Mouse (Mus musculus): ENCODE measurements around the gene Eps8.
"Not testable (repeated sequence)": the region's sequence is repeated elsewhere in the genome, so short reads cannot be mapped to it uniquely, and the experiment has no call there.

Eps8 gene

GRCm38 (mm10) chr6:137473433-137473832, 181.2 kb downstream of the Eps8 start:
- DNase-seq (ENCODE audit: low spot score in 2 of 2), result no peak

GRCm38 (mm10) chr6:137472129-137472528, 182.5 kb downstream of the Eps8 start:
- DNase-seq (ENCODE audit: low spot score in 2 of 2), result no peak

GRCm38 (mm10) chr6:137470901-137471598, 183.6 kb downstream of the Eps8 start:
- peak; percentile 43 to 79 for DNase-seq (ENCODE audit: low spot score in 2 of 2)

GRCm38 (mm10) chr6:137469541-137469940, 185.1 kb downstream of the Eps8 start:
- no peak for DNase-seq (ENCODE audit: low spot score in 2 of 2)

DNA sequence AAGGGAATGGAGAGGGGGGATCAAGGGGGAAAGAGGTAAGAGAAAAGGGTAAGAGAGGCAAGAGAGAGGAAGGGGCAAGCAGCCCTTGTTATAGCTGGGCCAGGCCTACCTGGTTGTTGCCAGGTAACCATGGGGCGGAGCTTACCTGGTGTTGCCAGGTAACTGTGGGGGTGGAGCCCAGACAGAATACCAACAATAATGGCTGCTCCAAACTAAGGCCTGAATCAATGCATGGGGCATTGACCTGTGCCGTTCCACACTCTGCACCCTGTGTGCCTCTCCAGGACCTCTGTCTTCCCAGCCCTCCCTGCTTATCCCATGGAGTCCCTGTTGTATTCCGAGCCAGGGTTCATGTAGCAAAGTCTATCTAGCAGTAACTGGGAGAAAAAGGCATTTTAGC, 187.0 kb downstream of the Eps8 start:
- DNase-seq (ENCODE audit: low spot score in 2 of 2), result no peak

- no peak for DNase-seq (ENCODE audit: low spot score in 2 of 2)
These were observed 188.4 kb downstream of the Eps8 start for GRCm38 (mm10) chr6:137466256-137466655.

- peak; percentile 7 to 73 for DNase-seq (ENCODE audit: low spot score in 2 of 2)
These were observed 189.4 kb downstream of the Eps8 start for GRCm38 (mm10) chr6:137465253-137465652.

GRCm38 (mm10) chr6:137463771-137464170, 190.9 kb downstream of the Eps8 start:
- no peak for DNase-seq (ENCODE audit: low spot score in 2 of 2)

GRCm38 (mm10) chr6:137458136-137458535, 196.5 kb downstream of the Eps8 start:
- no peak for DNase-seq (ENCODE audit: low spot score in 2 of 2)

- peak in 1 of 2 experiments; percentile 3 for DNase-seq (ENCODE audit: low spot score in 2 of 2)
These were observed 197.5 kb downstream of the Eps8 start for GRCm38 (mm10) chr6:137457210-137457609.

GRCm38 (mm10) chr6:137456064-137456463, 198.6 kb downstream of the Eps8 start:
- no peak for DNase-seq (ENCODE audit: low spot score in 2 of 2)

GRCm38 (mm10) chr6:137455537-137456041, 199.1 kb downstream of the Eps8 start:
- peak; percentile 35 to 36 for DNase-seq (ENCODE audit: low spot score in 2 of 2)

GRCm38 (mm10) chr6:137446116-137446515, 208.6 kb downstream of the Eps8 start:
- DNase-seq (ENCODE audit: low spot score in 2 of 2), result not testable (repeated sequence)

DNA sequence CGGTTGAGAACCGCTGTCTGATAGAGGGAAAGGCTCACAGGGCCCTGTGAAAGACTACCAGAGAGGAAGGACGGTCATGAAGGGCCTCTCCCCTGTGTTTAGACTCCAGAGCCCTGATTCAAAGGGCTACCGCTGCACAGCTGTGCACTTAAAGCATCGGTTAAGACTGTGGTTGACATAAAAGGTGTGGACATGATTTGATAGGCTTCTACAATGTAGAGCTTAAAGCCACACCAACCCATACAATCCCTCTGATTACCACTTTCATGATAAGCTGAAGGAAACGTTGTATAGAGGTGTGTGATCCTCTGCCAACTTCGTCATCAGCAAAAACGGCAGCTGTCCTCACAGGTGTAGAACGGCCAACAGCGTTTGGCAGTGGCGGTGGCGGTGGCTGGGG, 211.6 kb downstream of the Eps8 start:
- no peak for DNase-seq (ENCODE audit: low spot score in 2 of 2)

- DNase-seq (ENCODE audit: low spot score in 2 of 2), result no peak
These were observed 213.9 kb downstream of the Eps8 start for GRCm38 (mm10) chr6:137440559-137441486.

GRCm38 (mm10) chr6:137437902-137438580, 216.6 kb downstream of the Eps8 start:
- DNase-seq (ENCODE audit: low spot score in 2 of 2), result no peak

DNA sequence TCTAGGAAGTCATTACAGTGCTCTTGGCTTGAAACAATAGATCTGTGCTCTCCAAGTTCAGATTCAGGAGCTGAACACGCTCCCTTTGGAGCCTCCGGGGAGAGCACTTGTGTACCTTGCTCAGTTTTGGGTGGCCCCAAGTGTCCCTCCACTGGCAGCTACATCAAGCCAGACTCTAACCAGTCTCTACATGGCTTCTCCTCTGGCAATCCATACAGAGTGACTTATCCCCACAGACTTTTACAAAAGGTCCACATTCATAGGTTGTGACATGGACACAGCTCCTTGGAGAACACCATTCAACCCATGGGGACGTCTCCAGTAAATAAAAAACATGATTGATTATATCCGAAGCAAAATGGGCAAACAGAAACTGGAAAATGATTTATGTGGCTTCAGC, 217.2 kb downstream of the Eps8 start:
- no peak for DNase-seq (ENCODE audit: low spot score in 2 of 2)

DNA sequence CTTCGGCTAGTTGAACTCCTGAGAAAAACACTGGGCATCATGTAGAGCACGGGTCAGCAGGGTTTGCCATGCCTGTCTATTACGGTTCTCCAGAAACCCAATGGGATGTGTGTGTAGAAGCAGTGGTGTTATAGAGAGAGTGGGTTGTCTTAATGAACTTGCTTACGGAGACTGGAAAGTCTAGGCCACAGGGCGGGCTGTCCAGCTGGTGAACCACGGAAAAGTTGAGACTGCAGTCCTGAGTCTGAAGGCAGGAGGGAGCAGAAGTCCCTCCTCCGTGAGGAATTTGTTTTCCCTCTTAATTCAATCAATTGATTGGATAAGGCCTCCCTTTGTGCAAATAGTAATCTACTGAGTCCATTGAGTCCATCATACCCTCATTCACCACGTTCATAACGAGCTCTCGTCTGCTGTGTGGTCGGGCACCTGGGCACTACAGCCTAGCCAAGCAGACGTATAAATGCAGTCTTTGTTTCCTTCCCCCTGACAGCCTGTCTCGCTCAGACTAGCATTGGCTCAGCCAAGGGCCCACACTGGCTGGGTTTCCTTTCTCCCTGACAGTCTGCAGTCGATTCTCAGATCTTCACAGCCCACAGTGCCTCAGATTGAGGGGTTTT, 221.0 kb downstream of the Eps8 start:
- no peak for DNase-seq (ENCODE audit: low spot score in 2 of 2)

Data from urinary bladder, postnatal 36 days (tissue).